Mouse (Mus musculus): ENCODE data around the gene Rpl9-ps6. TPM values are rescaled to one million over a fixed set of nuclear protein-coding genes. Genes with fewer than 3 reads are reported as not detected.

The Rpl9-ps6 gene
- total and polyA plus RNA-seq, 2 experiments from 2014 or later, result 35.0 to 53.9 TPM

- H3K36me3 ChIP-seq (ENCODE audit: insufficient read depth, low read length), result peaks cover 10% of the 10 kb centered on the region
- H3K4me1 ChIP-seq (ENCODE audit: insufficient read depth, low read length), result no peaks in the 10 kb centered on the region
- WGBS, result 88% methylated on average over 8 of the region's 8 CpGs
- DNase-seq (ENCODE audit: low spot score) (no peak), ATAC-seq (no peak)
- TF ChIP-seq CTCF (IDR thresholded peaks at IDR 0.05; ENCODE audit: low read depth), result no peak
- no peak overlapping the region for H3K27ac ChIP-seq
- no peak overlapping the region for H3K9ac ChIP-seq (replicated peaks; ENCODE audit: low read length)
- H3K4me2 ChIP-seq (ENCODE audit: low read depth, low read length), result no peak overlapping the region
- H3K9me3 ChIP-seq (ENCODE audit: low read length), result no peaks in the 10 kb centered on the region
- no peak overlapping the region for H3K4me3 ChIP-seq (ENCODE audit: low read length)
- no peaks in the 10 kb centered on the region for H3K27me3 ChIP-seq (ENCODE audit: insufficient read depth, low read length)
Measured at GRCm38 (mm10) chr19:32506081-32506480, 39.7 kb upstream of the Rpl9-ps6 start.

- 84% methylated on average over 6 of the region's 6 CpGs for WGBS
Measured at GRCm38 (mm10) chr19:32501414-32501813, 35.0 kb upstream of the Rpl9-ps6 start.

GRCm38 (mm10) chr19:32498002-32498401 lies 31.6 kb upstream of the Rpl9-ps6 start:
- TF ChIP-seq CTCF (IDR thresholded peaks at IDR 0.05; ENCODE audit: low read depth), result no peak
- H3K36me3 ChIP-seq (ENCODE audit: insufficient read depth, low read length), result peaks cover 10% of the 10 kb centered on the region
- no peak for DNase-seq (ENCODE audit: low spot score)
- H3K4me1 ChIP-seq (ENCODE audit: insufficient read depth, low read length), result no peaks in the 10 kb centered on the region
- no peaks in the 10 kb centered on the region for H3K9me3 ChIP-seq (ENCODE audit: low read length)
- no peaks in the 10 kb centered on the region for H3K27me3 ChIP-seq (ENCODE audit: insufficient read depth, low read length)
- 95% methylated on average over 5 of the region's 5 CpGs for WGBS
- no peak overlapping the region for H3K4me3 ChIP-seq (ENCODE audit: low read length)
- no peak overlapping the region for H3K4me2 ChIP-seq (ENCODE audit: low read depth, low read length)
- H3K9ac ChIP-seq (replicated peaks; ENCODE audit: low read length), result no peak overlapping the region
- H3K27ac ChIP-seq, result no peak overlapping the region
- no peak for ATAC-seq

More at GRCm38 (mm10) chr19:32501414-32501813, 35.0 kb upstream of the Rpl9-ps6 start:
- TF ChIP-seq CTCF (IDR thresholded peaks at IDR 0.05; ENCODE audit: low read depth), result peak; percentile 70
- Histone ChIP-seq H3K4me1 (ENCODE audit: insufficient read depth, low read length) (no peaks in the 10 kb centered on the region), H3K27ac (no peak overlapping the region), H3K4me2 (ENCODE audit: low read depth, low read length) (no peak overlapping the region), H3K36me3 (ENCODE audit: insufficient read depth, low read length) (peaks cover 15% of the 10 kb centered on the region), H3K9ac (replicated peaks; ENCODE audit: low read length) (no peak overlapping the region), H3K4me3 (ENCODE audit: low read length) (no peak overlapping the region), H3K9me3 (ENCODE audit: low read length) (no peaks in the 10 kb centered on the region), H3K27me3 (ENCODE audit: insufficient read depth, low read length) (no peaks in the 10 kb centered on the region)
- peak; percentile 53 for ATAC-seq
- peak; percentile 44 for DNase-seq (ENCODE audit: low spot score)

- Histone ChIP-seq H3K9me3 (ENCODE audit: low read length) (no peaks in the 10 kb centered on the region), H3K4me1 (ENCODE audit: insufficient read depth, low read length) (no peaks in the 10 kb centered on the region), H3K36me3 (ENCODE audit: insufficient read depth, low read length) (peaks cover 10% of the 10 kb centered on the region), H3K9ac (replicated peaks; ENCODE audit: low read length) (no peak overlapping the region), H3K27me3 (ENCODE audit: insufficient read depth, low read length) (no peaks in the 10 kb centered on the region), H3K4me2 (ENCODE audit: low read depth, low read length) (no peak overlapping the region), H3K27ac (no peak overlapping the region), H3K4me3 (ENCODE audit: low read length) (no peak overlapping the region)
- 90% methylated on average over 6 of the region's 6 CpGs for WGBS
- no peak for ATAC-seq
- no peak for DNase-seq (ENCODE audit: low spot score)
- no peak for TF ChIP-seq CTCF (IDR thresholded peaks at IDR 0.05; ENCODE audit: low read depth)
Measured at GRCm38 (mm10) chr19:32497411-32497810, 31.0 kb upstream of the Rpl9-ps6 start.

GRCm38 (mm10) chr19:32495034-32495433 lies 28.7 kb upstream of the Rpl9-ps6 start:
- no peak overlapping the region for H3K27ac ChIP-seq
- no peaks in the 10 kb centered on the region for H3K27me3 ChIP-seq (ENCODE audit: insufficient read depth, low read length)
- no peak overlapping the region for H3K4me2 ChIP-seq (ENCODE audit: low read depth, low read length)
- no peaks in the 10 kb centered on the region for H3K9me3 ChIP-seq (ENCODE audit: low read length)
- no peak overlapping the region for H3K9ac ChIP-seq (replicated peaks; ENCODE audit: low read length)
- no peaks in the 10 kb centered on the region for H3K4me1 ChIP-seq (ENCODE audit: insufficient read depth, low read length)
- WGBS, result 88% methylated on average over 11 of the region's 11 CpGs
- H3K36me3 ChIP-seq (ENCODE audit: insufficient read depth, low read length), result peaks cover 15% of the 10 kb centered on the region
- TF ChIP-seq CTCF (IDR thresholded peaks at IDR 0.05; ENCODE audit: low read depth), result no peak
- no peak for DNase-seq (ENCODE audit: low spot score)
- no peak for ATAC-seq
- no peak overlapping the region for H3K4me3 ChIP-seq (ENCODE audit: low read length)

- Histone ChIP-seq H3K9me3 (ENCODE audit: low read length) (no peaks in the 10 kb centered on the region), H3K9ac (replicated peaks; ENCODE audit: low read length) (no peak overlapping the region), H3K4me3 (ENCODE audit: low read length) (no peak overlapping the region), H3K4me2 (ENCODE audit: low read depth, low read length) (no peak overlapping the region), H3K36me3 (ENCODE audit: insufficient read depth, low read length) (peaks cover 15% of the 10 kb centered on the region), H3K4me1 (ENCODE audit: insufficient read depth, low read length) (no peaks in the 10 kb centered on the region), H3K27me3 (ENCODE audit: insufficient read depth, low read length) (no peaks in the 10 kb centered on the region), H3K27ac (no peak overlapping the region)
- TF ChIP-seq CTCF (IDR thresholded peaks at IDR 0.05; ENCODE audit: low read depth), result no peak
- DNase-seq (ENCODE audit: low spot score), result no peak
- no peak for ATAC-seq
- 86% methylated on average over 13 of the region's 13 CpGs for WGBS
Measured at GRCm38 (mm10) chr19:32494611-32495010, 28.2 kb upstream of the Rpl9-ps6 start.

- no peak for ATAC-seq
- Histone ChIP-seq H3K4me3 (ENCODE audit: low read length) (no peak overlapping the region), H3K4me2 (ENCODE audit: low read depth, low read length) (no peak overlapping the region), H3K27me3 (ENCODE audit: insufficient read depth, low read length) (no peaks in the 10 kb centered on the region), H3K36me3 (ENCODE audit: insufficient read depth, low read length) (peaks cover 10% of the 10 kb centered on the region; the same call in 1 of the 2 replicates), H3K4me1 (ENCODE audit: insufficient read depth, low read length) (no peaks in the 10 kb centered on the region), H3K9ac (replicated peaks; ENCODE audit: low read length) (no peak overlapping the region), H3K9me3 (ENCODE audit: low read length) (no peaks in the 10 kb centered on the region), H3K27ac (no peak overlapping the region)
- TF ChIP-seq CTCF (IDR thresholded peaks at IDR 0.05; ENCODE audit: low read depth), result no peak
- WGBS, result 81% methylated on average over 8 of the region's 8 CpGs
- peak; percentile 4 for DNase-seq (ENCODE audit: low spot score)
Measured at GRCm38 (mm10) chr19:32493471-32493870, 27.1 kb upstream of the Rpl9-ps6 start.
